Mouse (Mus musculus) liver, adult 2 months (tissue): ENCODE data around the gene Loxl1. TPM values are rescaled to one million over a fixed set of nuclear protein-coding genes. Genes with fewer than 3 reads are reported as not detected.

ENCODE experiments used
- DNase-seq: peaks from one replicate; pipeline ENCODE4 v3.0.0-alpha.2; 2011; ENCODE audit warnings: low read depth, low spot score; ENCODE audit errors: extremely low read depth
- H3K27ac ChIP-seq: fragments of 200-500 bp; replicated peaks from 2 replicates; pipeline ENCODE4 v1.5.1; 2012; ENCODE audit warnings: low read depth, mild to moderate bottlenecking, control low read depth, inconsistent platforms, low read length; ENCODE audit not compliant: insufficient read depth
- H3K27me3 ChIP-seq: fragments of 200-500 bp; 2 replicates; pipeline ENCODE4 v1.6.1; 2012; ENCODE audit warnings: mild to moderate bottlenecking, moderate library complexity, low read length, inconsistent platforms; ENCODE audit not compliant: control insufficient read depth, insufficient read depth
- H3K36me3 ChIP-seq: fragments of 200-500 bp; 2 replicates; pipeline ENCODE4 v1.6.1; 2012; ENCODE audit warnings: low read length, inconsistent platforms; ENCODE audit not compliant: control insufficient read depth, insufficient read depth
- H3K4me1 ChIP-seq: fragments of 200-500 bp; 2 replicates; pipeline ENCODE4 v1.6.1; 2011; ENCODE audit warnings: low read length; ENCODE audit not compliant: control insufficient read depth, insufficient read depth
- H3K4me3 ChIP-seq: fragments of 200-500 bp; 2 replicates; pipeline ENCODE4 v1.5.1; 2011; ENCODE audit warnings: low read depth, mild to moderate bottlenecking, control low read depth, low read length, moderate library complexity; ENCODE audit not compliant: insufficient read depth
- H3K79me2 ChIP-seq: fragments of 200-500 bp; 2 replicates; pipeline ENCODE4 v1.6.1; 2012; ENCODE audit warnings: inconsistent platforms, mild to moderate bottlenecking, low read length, moderate library complexity; ENCODE audit not compliant: control insufficient read depth, insufficient read depth
- H3K9ac ChIP-seq: fragments of 200-500 bp; 2 replicates; pipeline ENCODE4 v1.6.1; 2012; ENCODE audit warnings: low read depth, mild to moderate bottlenecking, control low read depth, inconsistent platforms, low read length
- CTCF ChIP-seq: fragments of 200-500 bp; IDR thresholded peaks from 2 replicates; pipeline ENCODE4 v1.5.1; 2011; ENCODE audit warnings: low read depth, low read length, control low read depth
- POLR2A ChIP-seq: fragments of 200-500 bp; IDR thresholded peaks from 2 replicates; pipeline ENCODE4 v1.6.1; 2011; ENCODE audit warnings: low read length, control low read depth; ENCODE audit not compliant: insufficient read depth; ENCODE audit errors: extremely low read depth
- WGBS: fragments of 180-500 bp; shearing (Covaris S2); methylation state at CpG from one replicate; pipeline ENCODE4 v1.1.7; 2018; 5-methylcytosine and 5-hydroxymethylcytosine counted together
- polyA plus RNA-seq: library from polyadenylated mRNA; depleted of rRNA; stranded (reverse); fragments of >200 nt; gene quantifications from 2 replicates; pipeline ENCODE4 v1.2.3, GENCODE M21; 2012
- total RNA-seq: library from RNA; depleted of rRNA; stranded (reverse); fragments of >200 nt; gene quantifications from 2 replicates; pipeline ENCODE4 v1.2.3, GENCODE M21; 2014

Loxl1 gene
- total and polyA plus RNA-seq, 2 experiments: 0.74 to 2.2 TPM

DNA sequence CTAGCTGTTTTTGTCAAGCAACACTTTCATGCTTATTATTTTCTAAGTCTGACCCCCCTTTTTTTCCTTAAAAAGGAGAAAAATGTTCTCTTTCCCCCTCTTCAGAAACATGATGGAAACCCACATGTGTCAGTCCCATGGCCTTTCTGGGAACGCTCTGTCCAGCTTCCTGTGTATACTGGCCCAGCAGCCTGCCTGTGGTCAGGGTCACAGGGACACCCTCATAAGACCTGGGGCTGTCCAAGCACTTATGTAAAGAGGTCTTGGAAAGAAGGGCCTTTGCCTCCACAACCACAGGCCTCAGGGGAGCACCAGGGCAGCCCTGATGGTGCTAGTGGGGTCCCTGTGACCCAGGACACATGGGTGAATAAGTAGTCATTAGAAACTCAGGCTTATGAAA, 23.9 kb downstream of the Loxl1 start:
- H3K27me3 ChIP-seq: no peaks in the 10 kb centered on the region
- DNase-seq: no peak
- TF ChIP-seq POLR2A (no peak), CTCF (no peak)
- H3K79me2 ChIP-seq: no peaks in the 10 kb centered on the region
- no peaks in the 10 kb centered on the region for H3K4me1 ChIP-seq
- H3K27ac ChIP-seq: no peak overlapping the region
- no peak overlapping the region for H3K9ac ChIP-seq
- H3K4me3 ChIP-seq: no peak overlapping the region
- WGBS: 75% methylated on average over 1 of the region's 1 CpGs
- no peaks in the 10 kb centered on the region for H3K36me3 ChIP-seq

DNA sequence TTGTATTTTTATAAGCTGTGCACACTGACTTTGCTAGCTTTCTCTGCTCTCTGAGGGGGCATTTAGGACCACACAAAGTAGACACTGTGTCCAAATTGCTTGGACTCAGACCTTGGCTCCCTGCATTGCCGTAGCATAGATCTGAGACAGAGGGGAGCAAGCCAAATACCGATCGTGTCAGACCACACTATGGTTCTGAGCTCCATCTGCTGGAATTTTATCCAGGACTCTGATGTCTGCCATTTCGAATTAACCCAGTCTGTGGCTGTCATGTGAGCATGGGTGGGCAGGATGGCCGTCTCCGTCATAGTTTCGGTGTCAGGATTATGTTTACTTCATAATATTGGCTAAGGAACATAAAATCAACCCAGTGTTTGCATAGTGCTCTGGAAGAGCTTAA, 29.6 kb downstream of the Loxl1 start:
- Histone ChIP-seq H3K4me3 (no peak overlapping the region), H3K9ac (no peak overlapping the region), H3K4me1 (no peaks in the 10 kb centered on the region), H3K36me3 (no peaks in the 10 kb centered on the region), H3K79me2 (no peaks in the 10 kb centered on the region), H3K27ac (no peak overlapping the region), H3K27me3 (no peaks in the 10 kb centered on the region)
- no peak for DNase-seq
- WGBS: 70% methylated on average over 7 of the region's 7 CpGs
- TF ChIP-seq CTCF (no peak), POLR2A (no peak)

GRCm38 (mm10) chr9:58281597-58281996, 31.4 kb downstream of the Loxl1 start:
- no peak for TF ChIP-seq POLR2A
- TF ChIP-seq CTCF: peak; percentile 75
- no peak overlapping the region for H3K4me3 ChIP-seq
- no peak overlapping the region for H3K9ac ChIP-seq
- no peaks in the 10 kb centered on the region for H3K79me2 ChIP-seq
- no peak overlapping the region for H3K27ac ChIP-seq
- no peaks in the 10 kb centered on the region for H3K4me1 ChIP-seq
- no peaks in the 10 kb centered on the region for H3K27me3 ChIP-seq
- WGBS: 50% methylated on average over 3 of the region's 3 CpGs
- DNase-seq: peak; percentile 15
- no peaks in the 10 kb centered on the region for H3K36me3 ChIP-seq

GRCm38 (mm10) chr9:58280259-58281109, 32.5 kb downstream of the Loxl1 start:
- Histone ChIP-seq H3K4me1 (peaks cover 7% of the 10 kb centered on the region; the same call in 1 of the 2 replicates), H3K27me3 (no peaks in the 10 kb centered on the region), H3K4me3 (no peak overlapping the region), H3K9ac (no peak overlapping the region), H3K27ac (no peak overlapping the region), H3K79me2 (no peaks in the 10 kb centered on the region), H3K36me3 (no peaks in the 10 kb centered on the region)
- DNase-seq: peak; percentile 84
- WGBS: 37% methylated on average over 9 of the region's 9 CpGs
- TF ChIP-seq POLR2A: no peak
- peak; percentile 52 for TF ChIP-seq CTCF

GRCm38 (mm10) chr9:58279780-58280179, 33.2 kb downstream of the Loxl1 start:
- Histone ChIP-seq H3K4me3 (no peak overlapping the region), H3K27me3 (no peaks in the 10 kb centered on the region), H3K36me3 (no peaks in the 10 kb centered on the region), H3K79me2 (no peaks in the 10 kb centered on the region), H3K27ac (no peak overlapping the region), H3K9ac (no peak overlapping the region), H3K4me1 (peaks cover 7% of the 10 kb centered on the region; the same call in 1 of the 2 replicates)
- 81% methylated on average over 5 of the region's 5 CpGs for WGBS
- DNase-seq: no peak
- no peak for TF ChIP-seq POLR2A
- TF ChIP-seq CTCF: no peak
